Mouse (Mus musculus): ENCODE results near the gene Tsnaxip1. TPM values are rescaled to one million over a fixed set of nuclear protein-coding genes. Genes with fewer than 3 reads are reported as not detected.
A peak's percentile ranks its signal among the peaks of the same experiment; 100 is the strongest.

Gene Tsnaxip1
- polyA plus RNA-seq, 1 experiment from 2014 or later, result 0.30 TPM

DNA sequence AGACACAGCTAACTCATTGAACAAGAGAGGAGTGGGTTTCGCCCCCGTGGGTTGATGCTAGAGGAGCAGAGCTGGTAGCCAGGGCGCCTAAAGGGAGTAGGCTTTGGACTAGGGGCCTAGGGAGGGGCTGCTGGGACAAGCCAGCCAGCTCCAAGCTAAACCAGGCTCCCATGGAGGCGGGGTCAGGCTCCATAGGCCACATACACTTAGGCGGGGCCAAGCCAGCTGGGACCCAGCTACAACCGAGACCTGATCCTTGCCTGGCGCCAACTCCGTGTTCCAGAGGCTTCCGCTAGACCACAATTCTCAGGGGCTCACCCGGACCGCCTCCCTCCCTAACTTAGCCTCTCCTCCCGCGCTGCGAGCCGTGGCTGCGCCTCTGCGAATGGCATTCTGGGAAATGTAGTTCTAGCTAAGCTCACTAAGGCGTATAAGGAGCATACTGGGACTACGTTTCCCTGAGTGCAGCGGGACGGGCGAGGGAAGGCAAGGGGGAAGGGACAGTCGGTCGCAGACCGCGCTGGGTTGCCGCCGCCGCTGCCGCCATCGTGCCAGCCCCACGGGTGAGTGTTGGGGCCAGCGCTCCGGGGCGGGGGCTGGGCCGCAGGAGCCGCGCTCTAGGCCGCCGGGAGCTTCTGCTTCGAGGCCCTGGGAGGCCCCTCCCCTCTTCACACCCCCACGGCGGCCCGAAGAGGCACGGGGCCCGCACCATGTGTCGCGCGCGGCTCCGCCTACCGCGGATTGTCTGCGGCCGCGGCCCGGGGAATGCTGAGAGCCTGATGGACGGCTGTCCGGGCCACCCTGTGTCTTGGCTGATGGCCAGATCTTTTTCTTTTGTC lies 32.8 kb downstream of the Tsnaxip1 start, which contains the start of gene Nutf2:
Gene Nutf2 (plus strand): TSS at position 438 of the 839 bp plus-strand sequence.
- Histone ChIP-seq H3K9me3 (ENCODE audit: control insufficient read depth, low read depth, low read length) (no peaks in the 10 kb centered on the region), H3K4me2 (replicated peaks; ENCODE audit: low read depth, low read length) (peak within 1 kb of the TSS; percentile 57), H3K36me3 (ENCODE audit: control insufficient read depth, insufficient read depth, low read length) (peaks cover 4% of the 10 kb centered on the region), H3K4me3 (ENCODE audit: low read depth, low read length) (peak within 1 kb of the TSS; percentile 92), H3K4me1 (ENCODE audit: control insufficient read depth, insufficient read depth, low read length) (peaks cover 29% of the 10 kb centered on the region), H3K27me3 (ENCODE audit: control insufficient read depth, insufficient read depth, low read length) (no peaks in the 10 kb centered on the region), H3K9ac (replicated peaks; ENCODE audit: low read depth, low read length) (peak within 1 kb of the TSS; percentile 93), H3K27ac (ENCODE audit: low read length) (peak within 1 kb of the TSS; percentile 93)
- peak; percentile 98 for ATAC-seq (ENCODE audit: insufficient number of reproducible peaks, insufficient read depth, low FRiP score, low read depth)
- WGBS, result under 1% methylated on average over 58 of the region's 59 CpGs

DNA sequence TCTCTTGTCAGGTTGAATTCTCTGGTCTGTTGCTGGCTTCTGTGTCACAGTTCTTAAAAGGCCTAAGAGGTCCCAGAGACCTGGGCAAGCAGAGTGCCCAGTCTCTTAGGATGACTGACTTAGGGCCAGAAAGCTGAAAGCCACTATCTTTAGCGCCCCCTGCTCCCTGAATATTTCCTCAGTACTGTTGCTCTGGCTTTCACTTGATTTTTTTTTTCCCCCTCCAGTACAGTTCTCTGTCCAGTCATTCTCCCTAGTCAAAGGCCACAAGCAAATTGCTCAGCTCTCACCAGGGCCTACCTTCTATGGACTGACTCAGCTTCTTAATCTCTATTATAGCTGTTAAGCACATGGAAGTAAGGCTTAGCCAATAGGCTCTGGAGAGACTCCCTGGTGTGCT lies 34.4 kb downstream of the Tsnaxip1 start:
- Histone ChIP-seq H3K36me3 (ENCODE audit: control insufficient read depth, insufficient read depth, low read length) (peaks cover 17% of the 10 kb centered on the region), H3K27me3 (ENCODE audit: control insufficient read depth, insufficient read depth, low read length) (no peaks in the 10 kb centered on the region), H3K27ac (ENCODE audit: low read length) (no peak overlapping the region), H3K4me2 (replicated peaks; ENCODE audit: low read depth, low read length) (peak overlapping the region; percentile 57), H3K9me3 (ENCODE audit: control insufficient read depth, low read depth, low read length) (no peaks in the 10 kb centered on the region), H3K9ac (replicated peaks; ENCODE audit: low read depth, low read length) (peak overlapping the region; percentile 93), H3K4me3 (ENCODE audit: low read depth, low read length) (peak overlapping the region; percentile 92), H3K4me1 (ENCODE audit: control insufficient read depth, insufficient read depth, low read length) (peaks cover 19% of the 10 kb centered on the region; the same call in 1 of the 2 replicates)
- ATAC-seq (ENCODE audit: insufficient number of reproducible peaks, insufficient read depth, low FRiP score, low read depth), result no peak
- WGBS, result 9% methylated on average over 1 of the region's 1 CpGs

- H3K4me3 ChIP-seq (ENCODE audit: low read depth, low read length), result no peak overlapping the region
- peaks cover 8% of the 10 kb centered on the region; the same call in 1 of the 2 replicates for H3K4me1 ChIP-seq (ENCODE audit: control insufficient read depth, insufficient read depth, low read length)
- peaks cover 46% of the 10 kb centered on the region for H3K36me3 ChIP-seq (ENCODE audit: control insufficient read depth, insufficient read depth, low read length)
- no peaks in the 10 kb centered on the region for H3K27me3 ChIP-seq (ENCODE audit: control insufficient read depth, insufficient read depth, low read length)
- H3K27ac ChIP-seq (ENCODE audit: low read length), result no peak overlapping the region
- no peaks in the 10 kb centered on the region for H3K9me3 ChIP-seq (ENCODE audit: control insufficient read depth, low read depth, low read length)
- H3K9ac ChIP-seq (replicated peaks; ENCODE audit: low read depth, low read length), result no peak overlapping the region
- ATAC-seq (ENCODE audit: insufficient number of reproducible peaks, insufficient read depth, low FRiP score, low read depth), result no peak
- 81% methylated on average over 6 of the region's 6 CpGs for WGBS
- no peak overlapping the region for H3K4me2 ChIP-seq (replicated peaks; ENCODE audit: low read depth, low read length)
These were observed 39.0 kb downstream of the Tsnaxip1 start for GRCm38 (mm10) chr8:105866364-105867029.

- no peak overlapping the region for H3K4me2 ChIP-seq (replicated peaks; ENCODE audit: low read depth, low read length)
- no peak overlapping the region for H3K27ac ChIP-seq (ENCODE audit: low read length)
- no peak overlapping the region for H3K4me3 ChIP-seq (ENCODE audit: low read depth, low read length)
- H3K27me3 ChIP-seq (ENCODE audit: control insufficient read depth, insufficient read depth, low read length), result no peaks in the 10 kb centered on the region
- whole genome bisulfite sequencing, result 88% methylated on average over 6 of the region's 6 CpGs
- no peak for ATAC-seq (ENCODE audit: insufficient number of reproducible peaks, insufficient read depth, low FRiP score, low read depth)
- H3K4me1 ChIP-seq (ENCODE audit: control insufficient read depth, insufficient read depth, low read length), result no peaks in the 10 kb centered on the region
- H3K9ac ChIP-seq (replicated peaks; ENCODE audit: low read depth, low read length), result no peak overlapping the region
- no peaks in the 10 kb centered on the region for H3K9me3 ChIP-seq (ENCODE audit: control insufficient read depth, low read depth, low read length)
- peaks cover 56% of the 10 kb centered on the region for H3K36me3 ChIP-seq (ENCODE audit: control insufficient read depth, insufficient read depth, low read length)
These were observed 46.8 kb downstream of the Tsnaxip1 start for GRCm38 (mm10) chr8:105874301-105874700.

DNA sequence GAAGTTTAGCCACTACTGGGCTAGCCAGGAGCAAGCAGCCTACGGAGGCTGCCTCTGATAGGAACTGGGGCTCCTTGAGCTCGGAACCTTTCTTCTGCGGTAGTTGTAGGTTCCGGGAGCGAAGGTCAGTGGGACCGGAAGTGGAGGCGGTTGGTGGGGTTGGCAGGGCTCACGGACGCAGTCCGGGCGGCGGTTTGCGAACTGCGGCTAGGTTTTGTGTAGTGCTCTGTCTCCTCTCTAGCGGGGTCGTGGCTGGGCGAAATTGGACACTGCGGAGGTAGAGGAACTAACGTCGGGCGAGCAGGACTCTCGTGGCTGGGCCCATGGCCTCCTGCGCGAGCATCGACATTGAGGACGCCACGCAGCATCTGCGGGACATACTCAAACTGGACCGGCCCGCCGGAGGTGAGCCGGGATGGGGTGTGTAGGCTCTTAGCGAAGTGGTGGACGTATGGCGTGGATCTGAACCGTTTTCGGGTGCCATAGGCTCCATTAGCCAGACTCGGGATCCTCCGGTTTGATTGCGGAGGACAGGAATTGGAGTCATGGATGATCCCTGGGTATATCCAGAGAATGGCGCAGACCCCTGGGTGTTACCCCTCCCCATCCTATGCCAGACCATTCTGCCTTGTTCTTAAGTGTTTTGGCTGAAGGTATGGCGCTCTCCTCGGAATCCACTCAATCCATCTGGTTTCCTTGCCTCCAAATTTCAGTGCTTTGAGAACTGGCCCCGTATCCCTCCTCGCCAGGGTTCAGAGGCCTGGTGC lies 53.4 kb downstream of the Tsnaxip1 start, which contains the start of gene Edc4:
Gene Edc4 (plus strand): TSS at position 128 of the 767 bp plus-strand sequence.
- peak within 1 kb of the TSS; percentile 80 for H3K9ac ChIP-seq (replicated peaks; ENCODE audit: low read depth, low read length)
- H3K27ac ChIP-seq (ENCODE audit: low read length), result no peak within 1 kb of the TSS; the same call in 1 of the 2 replicates
- WGBS, result under 1% methylated on average over 45 of the region's 45 CpGs
- H3K27me3 ChIP-seq (ENCODE audit: control insufficient read depth, insufficient read depth, low read length), result no peaks in the 10 kb centered on the region
- peak; percentile 84 for ATAC-seq (ENCODE audit: insufficient number of reproducible peaks, insufficient read depth, low FRiP score, low read depth)
- H3K4me3 ChIP-seq (ENCODE audit: low read depth, low read length), result peak within 1 kb of the TSS; percentile 81
- peaks cover 48% of the 10 kb centered on the region for H3K36me3 ChIP-seq (ENCODE audit: control insufficient read depth, insufficient read depth, low read length)
- peaks cover 11% of the 10 kb centered on the region for H3K4me1 ChIP-seq (ENCODE audit: control insufficient read depth, insufficient read depth, low read length)
- peak within 1 kb of the TSS; percentile 91 for H3K4me2 ChIP-seq (replicated peaks; ENCODE audit: low read depth, low read length)
- no peaks in the 10 kb centered on the region for H3K9me3 ChIP-seq (ENCODE audit: control insufficient read depth, low read depth, low read length)

- no peak overlapping the region for H3K4me2 ChIP-seq (replicated peaks; ENCODE audit: low read depth, low read length)
- no peaks in the 10 kb centered on the region for H3K4me1 ChIP-seq (ENCODE audit: control insufficient read depth, insufficient read depth, low read length)
- H3K36me3 ChIP-seq (ENCODE audit: control insufficient read depth, insufficient read depth, low read length), result peaks cover 78% of the 10 kb centered on the region
- H3K9ac ChIP-seq (replicated peaks; ENCODE audit: low read depth, low read length), result no peak overlapping the region
- H3K9me3 ChIP-seq (ENCODE audit: control insufficient read depth, low read depth, low read length), result no peaks in the 10 kb centered on the region
- no peak overlapping the region for H3K4me3 ChIP-seq (ENCODE audit: low read depth, low read length)
- no peak for ATAC-seq (ENCODE audit: insufficient number of reproducible peaks, insufficient read depth, low FRiP score, low read depth)
- WGBS, result 92% methylated on average over 12 of the region's 12 CpGs
- no peaks in the 10 kb centered on the region for H3K27me3 ChIP-seq (ENCODE audit: control insufficient read depth, insufficient read depth, low read length)
- H3K27ac ChIP-seq (ENCODE audit: low read length), result no peak overlapping the region
These were observed 62.4 kb downstream of the Tsnaxip1 start for GRCm38 (mm10) chr8:105889756-105890465.

DNA sequence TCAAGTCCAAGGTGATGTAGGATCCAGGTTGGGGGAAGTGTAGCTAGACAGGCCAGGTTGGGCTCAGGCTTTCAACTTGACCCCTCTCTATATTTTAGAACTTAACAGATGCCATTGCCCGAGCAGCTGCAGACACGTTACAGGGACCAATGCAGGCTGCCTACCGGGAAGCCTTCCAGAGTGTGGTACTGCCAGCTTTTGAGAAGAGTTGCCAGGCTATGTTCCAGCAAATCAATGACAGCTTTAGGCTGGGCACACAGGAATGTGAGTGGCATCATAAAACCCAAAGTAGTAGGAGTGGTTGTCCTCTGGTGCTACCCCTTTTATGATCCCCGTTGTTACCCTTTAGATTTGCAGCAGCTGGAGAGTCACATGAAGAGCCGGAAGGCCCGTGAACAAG lies 63.3 kb downstream of the Tsnaxip1 start:
- no peak overlapping the region for H3K4me2 ChIP-seq (replicated peaks; ENCODE audit: low read depth, low read length)
- ATAC-seq (ENCODE audit: insufficient number of reproducible peaks, insufficient read depth, low FRiP score, low read depth), result no peak
- H3K36me3 ChIP-seq (ENCODE audit: control insufficient read depth, insufficient read depth, low read length), result peaks cover 68% of the 10 kb centered on the region
- no peak overlapping the region for H3K4me3 ChIP-seq (ENCODE audit: low read depth, low read length)
- H3K9ac ChIP-seq (replicated peaks; ENCODE audit: low read depth, low read length), result no peak overlapping the region
- 95% methylated on average over 6 of the region's 6 CpGs for WGBS
- no peaks in the 10 kb centered on the region for H3K9me3 ChIP-seq (ENCODE audit: control insufficient read depth, low read depth, low read length)
- H3K4me1 ChIP-seq (ENCODE audit: control insufficient read depth, insufficient read depth, low read length), result no peaks in the 10 kb centered on the region
- no peak overlapping the region for H3K27ac ChIP-seq (ENCODE audit: low read length)
- no peaks in the 10 kb centered on the region for H3K27me3 ChIP-seq (ENCODE audit: control insufficient read depth, insufficient read depth, low read length)
